Mouse (Mus musculus) MEL (cell line): ENCODE results near the gene Sdhc. TPM values are rescaled to one million over a fixed set of nuclear protein-coding genes. Genes with fewer than 3 reads are reported as not detected.

Experiments used
- DNase-seq: peaks from one replicate; pipeline ENCODE4 v3.0.0; 2011; ENCODE audit warnings: low read depth, low spot score
- H3K27ac ChIP-seq: 2 replicates; pipeline ENCODE4 v1.5.1; 2012; ENCODE audit warnings: low read depth, mild to moderate bottlenecking, control low read depth, low read length, moderate library complexity; ENCODE audit not compliant: control insufficient read depth
- H3K27me3 ChIP-seq, 2 experiments: fragments of 150-350 bp in 1 of 2; sonication (generic) in 1 of 2; 2 replicates each; pipeline ENCODE4 v1.6.1; 2012; ENCODE audit warnings: low read length in 2 of 2, mild to moderate bottlenecking in 2 of 2, improper control_type of control experiment in 1 of 2, moderate library complexity in 1 of 2; ENCODE audit not compliant: insufficient read depth in 2 of 2, control insufficient read depth in 1 of 2
- H3K36me3 ChIP-seq, 2 experiments: 2 replicates each; pipeline ENCODE4 v1.6.1; 2012 to 2014; ENCODE audit warnings: low read length in 2 of 2, improper control_type of control experiment in 1 of 2, inconsistent platforms in 1 of 2, mild to moderate bottlenecking in 1 of 2; ENCODE audit not compliant: insufficient read depth in 2 of 2, control insufficient read depth in 1 of 2
- H3K4me1 ChIP-seq, 2 experiments: fragments of 150-350 bp in 1 of 2; sonication (generic) in 1 of 2; 2 replicates each; pipeline ENCODE4 v1.6.1; 2012; ENCODE audit warnings: low read length in 2 of 2, improper control_type of control experiment in 1 of 2, mild to moderate bottlenecking in 1 of 2; ENCODE audit not compliant: insufficient read depth in 2 of 2, control insufficient read depth in 1 of 2
- H3K4me3 ChIP-seq, 2 experiments: fragments of 150-350 bp in 1 of 2; sonication (generic) in 1 of 2; 2 replicates each; pipeline ENCODE4 v1.5.1; 2012; ENCODE audit warnings: low read depth in 2 of 2, low read length in 2 of 2, mild to moderate bottlenecking in 2 of 2, moderate library complexity in 2 of 2, control low read depth in 1 of 2, improper control_type of control experiment in 1 of 2; ENCODE audit not compliant: control insufficient read depth in 1 of 2, insufficient read depth in 1 of 2
- H3K79me2 ChIP-seq: 2 replicates; pipeline ENCODE4 v1.6.1; 2012; ENCODE audit warnings: mild to moderate bottlenecking, low read length, moderate library complexity; ENCODE audit not compliant: control insufficient read depth, poor library complexity, insufficient read depth
- H3K9ac ChIP-seq: 2 replicates; pipeline ENCODE4 v1.6.1; 2012; ENCODE audit warnings: low read depth, mild to moderate bottlenecking, control low read depth, low read length, moderate library complexity; ENCODE audit not compliant: control insufficient read depth, poor library complexity, severe bottlenecking
- H3K9me3 ChIP-seq: fragments of 150-350 bp; sonication (generic); replicated peaks from 2 replicates; pipeline ENCODE4 v1.6.1; 2012; ENCODE audit warnings: mild to moderate bottlenecking, low read length, improper control_type of control experiment, moderate library complexity; ENCODE audit not compliant: insufficient read depth
- BHLHE40 ChIP-seq: IDR thresholded peaks from 2 replicates; pipeline ENCODE4 v1.6.1; 2012; ENCODE audit warnings: low read depth, mild to moderate bottlenecking, inconsistent platforms, low read length, improper control_type of control experiment, borderline replicate concordance
- CHD1 ChIP-seq: IDR thresholded peaks from 2 replicates; pipeline ENCODE4 v1.6.1; 2012; ENCODE audit warnings: low read depth, mild to moderate bottlenecking, inconsistent platforms, low read length, improper control_type of control experiment
- CHD2 ChIP-seq: IDR thresholded peaks from 2 replicates; pipeline ENCODE4 v1.6.1; 2011; ENCODE audit warnings: low read length, improper control_type of control experiment
- CTCF ChIP-seq, 3 experiments: IDR thresholded peaks in 2 of 3; conservative IDR thresholded peaks in 1 of 3; 2 replicates each; pipeline ENCODE4 v1.5.1; 2011 to 2012; ENCODE audit warnings: low read length in 3 of 3, low read depth in 2 of 3, mild to moderate bottlenecking in 2 of 3, improper control_type of control experiment in 1 of 3, inconsistent platforms in 1 of 3, mixed read lengths in 1 of 3, moderate library complexity in 1 of 3; ENCODE audit not compliant: control insufficient read depth in 1 of 3, insufficient read depth in 1 of 3, poor library complexity in 1 of 3, severe bottlenecking in 1 of 3
- E2F4 ChIP-seq: IDR thresholded peaks from 2 replicates; pipeline ENCODE4 v1.6.1; 2011; ENCODE audit warnings: low read depth, low read length, improper control_type of control experiment, borderline replicate concordance
- ELF1 ChIP-seq: IDR thresholded peaks from 2 replicates; pipeline ENCODE4 v1.6.1; 2014; ENCODE audit warnings: low read depth, mild to moderate bottlenecking, inconsistent platforms, low read length, improper control_type of control experiment, moderate library complexity
- EP300 ChIP-seq, 2 experiments: IDR thresholded peaks; 2 replicates each; pipeline ENCODE4 v1.6.1; 2011; ENCODE audit warnings: improper control_type of control experiment in 2 of 2, low read length in 2 of 2, low read depth in 1 of 2, mild to moderate bottlenecking in 1 of 2
- ETS1 ChIP-seq: IDR thresholded peaks from 2 replicates; pipeline ENCODE4 v1.6.1; 2012; ENCODE audit warnings: low read depth, mild to moderate bottlenecking, inconsistent platforms, low read length, improper control_type of control experiment, moderate library complexity
- GABPA ChIP-seq: IDR thresholded peaks from 2 replicates; pipeline ENCODE4 v1.6.1; 2012; ENCODE audit warnings: low read depth, mild to moderate bottlenecking, inconsistent platforms, low read length, improper control_type of control experiment, moderate library complexity
- GATA1 ChIP-seq: IDR thresholded peaks from 2 replicates; pipeline ENCODE4 v1.6.1; 2011; ENCODE audit warnings: low read depth, low read length, improper control_type of control experiment
- HCFC1 ChIP-seq: IDR thresholded peaks from 2 replicates; pipeline ENCODE4 v1.6.1; 2012; ENCODE audit warnings: low read depth, mild to moderate bottlenecking, inconsistent platforms, low read length, improper control_type of control experiment, moderate library complexity
- JUND ChIP-seq: IDR thresholded peaks from 2 replicates; pipeline ENCODE4 v1.6.1; 2011; ENCODE audit warnings: low read depth, mild to moderate bottlenecking, improper control_type of control experiment, low read length
- KAT2A ChIP-seq: conservative IDR thresholded peaks from 2 replicates; pipeline ENCODE4 v1.6.1; 2012; ENCODE audit warnings: low read depth, low read length, improper control_type of control experiment, inconsistent platforms
- MAX ChIP-seq: IDR thresholded peaks from 2 replicates; pipeline ENCODE4 v1.6.1; 2011; ENCODE audit warnings: low read length, improper control_type of control experiment
- MEF2A ChIP-seq: IDR thresholded peaks from 2 replicates; pipeline ENCODE4 v1.6.1; 2014; ENCODE audit warnings: low read depth, mild to moderate bottlenecking, inconsistent platforms, low read length, improper control_type of control experiment; ENCODE audit not compliant: poor library complexity, insufficient replicate concordance, severe bottlenecking; ENCODE audit errors: extremely low read depth
- MXI1 ChIP-seq: IDR thresholded peaks from 2 replicates; pipeline ENCODE4 v1.6.1; 2011; ENCODE audit warnings: mild to moderate bottlenecking, low read depth, low read length, improper control_type of control experiment
- MYB ChIP-seq: IDR thresholded peaks from 2 replicates; pipeline ENCODE4 v1.6.1; 2011; ENCODE audit warnings: mild to moderate bottlenecking, low read depth, low read length, improper control_type of control experiment
- NELFE ChIP-seq: IDR thresholded peaks from 2 replicates; pipeline ENCODE4 v1.6.1; 2011; ENCODE audit warnings: low read depth, low read length, improper control_type of control experiment
- NRF1 ChIP-seq: IDR thresholded peaks from 2 replicates; pipeline ENCODE4 v1.6.1; 2014; ENCODE audit warnings: low read depth, mild to moderate bottlenecking, inconsistent platforms, low read length, improper control_type of control experiment, moderate library complexity; ENCODE audit not compliant: poor library complexity, insufficient read depth, severe bottlenecking
- POLR2A ChIP-seq, 2 experiments: IDR thresholded peaks; 2 replicates each; pipeline ENCODE4 v1.6.1; 2011 to 2012; ENCODE audit warnings: low read length in 2 of 2, mild to moderate bottlenecking in 2 of 2, control low read depth in 1 of 2, improper control_type of control experiment in 1 of 2, low read depth in 1 of 2, moderate library complexity in 1 of 2; ENCODE audit not compliant: control insufficient read depth in 1 of 2, insufficient read depth in 1 of 2, poor library complexity in 1 of 2
- POLR2AphosphoS2 ChIP-seq: IDR thresholded peaks from 2 replicates; pipeline ENCODE4 v1.6.1; 2011; ENCODE audit warnings: low read length, improper control_type of control experiment
- POLR2AphosphoS5 ChIP-seq: IDR thresholded peaks from 2 replicates; pipeline ENCODE4 v1.6.1; 2012; ENCODE audit warnings: low read depth, borderline replicate concordance, mild to moderate bottlenecking, inconsistent platforms, low read length, moderate library complexity, mixed read lengths
- RAD21 ChIP-seq: IDR thresholded peaks from 2 replicates; pipeline ENCODE4 v1.6.1; 2011; ENCODE audit warnings: mild to moderate bottlenecking, low read depth, low read length, improper control_type of control experiment
- RCOR1 ChIP-seq: IDR thresholded peaks from 2 replicates; pipeline ENCODE4 v1.6.1; 2012; ENCODE audit warnings: low read depth, mild to moderate bottlenecking, inconsistent platforms, low read length, improper control_type of control experiment
- SIN3A ChIP-seq: IDR thresholded peaks from 2 replicates; pipeline ENCODE4 v1.6.1; 2012; ENCODE audit warnings: low read length, improper control_type of control experiment, inconsistent platforms
- SMC3 ChIP-seq: IDR thresholded peaks from 2 replicates; pipeline ENCODE4 v1.6.1; 2011; ENCODE audit warnings: low read depth, low read length, improper control_type of control experiment
- TAL1 ChIP-seq: IDR thresholded peaks from 2 replicates; pipeline ENCODE4 v1.6.1; 2012; ENCODE audit warnings: mild to moderate bottlenecking, inconsistent platforms, low read length, moderate library complexity, mixed read lengths
- TBP ChIP-seq: IDR thresholded peaks from 2 replicates; pipeline ENCODE4 v1.8.0; 2011; ENCODE audit warnings: low read depth, low read length, improper control_type of control experiment
- TCF12 ChIP-seq: IDR thresholded peaks from 2 replicates; pipeline ENCODE4 v1.6.1; 2014; ENCODE audit warnings: low read depth, mild to moderate bottlenecking, inconsistent platforms, low read length, improper control_type of control experiment, moderate library complexity
- UBTF ChIP-seq: IDR thresholded peaks from 2 replicates; pipeline ENCODE4 v1.6.1; 2012; ENCODE audit warnings: low read depth, mild to moderate bottlenecking, inconsistent platforms, low read length, improper control_type of control experiment, moderate library complexity, borderline replicate concordance; ENCODE audit not compliant: insufficient read depth
- USF1 ChIP-seq: IDR thresholded peaks from 2 replicates; pipeline ENCODE4 v1.6.1; 2014; ENCODE audit warnings: low read depth, mild to moderate bottlenecking, inconsistent platforms, low read length, improper control_type of control experiment, moderate library complexity
- USF2 ChIP-seq, 2 experiments: IDR thresholded peaks; 2 replicates each; pipeline ENCODE4 v1.6.1; 2011 to 2012; ENCODE audit warnings: improper control_type of control experiment in 2 of 2, low read length in 2 of 2, borderline replicate concordance in 1 of 2, inconsistent platforms in 1 of 2, low read depth in 1 of 2, mild to moderate bottlenecking in 1 of 2; ENCODE audit not compliant: insufficient read depth in 1 of 2
- ZC3H11A ChIP-seq: IDR thresholded peaks from 2 replicates; pipeline ENCODE4 v1.6.1; 2012; ENCODE audit warnings: low read depth, mild to moderate bottlenecking, inconsistent platforms, low read length, improper control_type of control experiment
- ZKSCAN1 ChIP-seq: IDR thresholded peaks from 2 replicates; pipeline ENCODE4 v1.6.1; 2012; ENCODE audit warnings: low read depth, mild to moderate bottlenecking, inconsistent platforms, low read length, improper control_type of control experiment, moderate library complexity
- ZNF384 ChIP-seq: IDR thresholded peaks from 2 replicates; pipeline ENCODE4 v1.6.1; 2012; ENCODE audit warnings: low read depth, mild to moderate bottlenecking, inconsistent platforms, low read length, improper control_type of control experiment
- polyA plus RNA-seq, 2 experiments: library from polyadenylated mRNA; stranded (reverse) in 1 of 2; unstranded in 1 of 2; fragments of >175 nt in 1 of 2; fragments of >200 nt in 1 of 2; gene quantifications; 2 replicates each; pipeline versions ENCODE4 v1.2.1 to v1.2.4; 2012; ENCODE audit warnings: low replicate concordance in 2 of 2, low read depth in 1 of 2; ENCODE audit not compliant: insufficient read length in 2 of 2, insufficient read depth in 1 of 2, missing spikeins in 1 of 2
- total RNA-seq: library from RNA; depleted of rRNA; stranded (reverse); fragments of 300-350 nt; gene quantifications from 2 replicates; pipeline ENCODE4 v1.2.3, GENCODE M21; 2012

Gene Sdhc
- total and polyA plus RNA-seq, 3 experiments: 79.4 to 224 TPM; not detected in 1

DNA sequence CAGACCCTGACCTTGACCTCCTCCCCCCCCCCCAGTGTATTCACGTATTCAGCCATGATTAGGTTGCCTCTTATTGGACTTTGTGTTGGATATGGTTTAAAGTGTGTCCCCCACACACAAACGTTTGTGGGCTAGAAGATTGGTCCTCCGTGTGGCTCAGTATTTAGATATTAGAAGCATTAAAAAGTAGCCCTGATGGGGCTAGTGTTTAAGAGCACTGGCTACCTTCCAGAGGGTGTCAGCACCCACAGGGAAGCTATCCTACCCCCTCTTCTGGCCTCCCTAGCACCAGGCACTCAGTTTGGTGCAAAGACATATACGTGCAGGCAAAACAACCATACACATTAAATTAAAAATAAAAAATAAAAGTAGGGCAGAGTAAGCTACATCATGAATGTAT is 37.4 kb downstream of the Sdhc start:
- Histone ChIP-seq H3K36me3 (peaks cover 0 to 17% of the 10 kb centered on the region in 2 experiments; a peak in 2 of 4 replicates), H3K4me3 (peak overlapping the region; percentile 42 to 65), H3K79me2 (no peaks in the 10 kb centered on the region; the same call in 1 of the 2 replicates), H3K27me3 (no peaks in the 10 kb centered on the region), H3K9me3 (no peaks in the 10 kb centered on the region), H3K27ac (peak overlapping the region; percentile 68), H3K9ac (peak overlapping the region; percentile 71), H3K4me1 (peaks cover 8 to 15% of the 10 kb centered on the region in 2 experiments)
- DNase-seq: peak; percentile 73
- TF ChIP-seq TAL1 (no peak), POLR2AphosphoS5 (no peak), CTCF (IDR thresholded peaks at IDR 0.05 in 2 of 3, conservative IDR thresholded peaks at IDR 0.05 in 1 of 3; ENCODE audit: control insufficient read depth in 1 of 3, insufficient read depth in 1 of 3, low read depth in 2 of 3, low read length in 3 of 3, poor library complexity in 1 of 3, severe bottlenecking in 1 of 3) (peak; percentile 10 to 39 (median 18); a peak in 4 of 6 replicates), MEF2A (no peak), SMC3 (peak; percentile 4; the same call in 1 of the 2 replicates), UBTF (no peak), NRF1 (no peak), JUND (no peak), MAX (0 out of 2 replicates have a peak, but pooled peaks have one; percentile 28), TBP (0 out of 2 replicates have a peak, but pooled peaks have one; percentile 10), TCF12 (no peak), BHLHE40 (no peak), MYB (no peak), ZC3H11A (no peak), ZKSCAN1 (no peak), MXI1 (no peak), NELFE (no peak), RCOR1 (no peak), POLR2AphosphoS2 (no peak), USF2 (IDR thresholded peaks at IDR 0.05; ENCODE audit: borderline replicate concordance in 1 of 2, insufficient read depth in 1 of 2, low read depth in 1 of 2, low read length in 2 of 2) (no peak), HCFC1 (no peak), SIN3A (peak; percentile 30; the same call in 1 of the 2 replicates), CHD2 (no peak), KAT2A (no peak; the same call in 1 of the 2 replicates), CHD1 (no peak; the same call in 1 of the 2 replicates), ZNF384 (peak; percentile 4; the same call in 1 of the 2 replicates), ETS1 (no peak), EP300 (IDR thresholded peaks at IDR 0.05; ENCODE audit: low read depth in 1 of 2, low read length in 2 of 2) (0 out of 4 replicates have a peak, but pooled peaks of 1 of the 2 experiments have one; percentile 3), RAD21 (peak; percentile 18), GABPA (no peak), GATA1 (no peak), E2F4 (no peak), USF1 (no peak), ELF1 (no peak), POLR2A (IDR thresholded peaks at IDR 0.05; ENCODE audit: control insufficient read depth in 1 of 2, insufficient read depth in 1 of 2, low read depth in 1 of 2, low read length in 2 of 2, poor library complexity in 1 of 2) (no peak)
